Comparison of ENCODE assay signal across 10 mouse cellular contexts in the genomic region with DNA sequence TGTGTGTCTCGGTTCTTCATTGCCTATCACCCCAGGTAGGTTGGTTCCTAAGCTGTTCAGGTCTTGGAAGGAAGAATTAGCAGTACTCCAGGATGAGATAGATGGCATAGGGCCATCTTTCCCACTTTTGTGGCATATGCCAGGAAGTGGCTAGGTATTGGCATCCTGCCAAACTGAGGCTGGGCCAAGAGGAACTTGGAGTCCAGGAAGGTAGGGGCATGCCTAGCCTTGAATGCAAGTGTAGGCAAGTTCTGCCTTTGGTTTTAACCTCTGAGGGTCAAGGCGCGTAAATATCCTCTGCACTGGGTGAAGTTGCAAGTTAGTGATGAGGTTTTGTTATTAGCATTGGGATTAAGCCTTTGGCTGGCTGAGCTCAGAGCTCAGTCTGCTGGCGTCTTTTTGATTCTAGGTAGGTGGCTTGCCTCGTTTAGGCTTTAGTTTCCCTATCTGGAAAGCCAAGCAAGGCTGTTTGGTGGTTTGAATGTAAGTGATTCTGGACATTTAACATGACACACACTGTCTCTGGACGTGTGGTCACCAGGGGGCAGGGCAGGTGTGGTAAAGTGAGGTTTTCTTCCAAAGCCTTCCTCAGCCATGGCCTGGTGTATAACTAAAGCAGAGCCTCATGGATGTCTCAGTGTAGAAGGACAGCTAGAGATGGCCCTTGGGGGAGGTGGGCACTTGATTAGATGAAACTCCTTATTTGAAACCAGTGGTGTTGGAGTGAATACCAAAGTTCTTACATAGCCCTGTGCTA. TPM values are rescaled to one million over a fixed set of nuclear protein-coding genes. Genes with fewer than 3 reads are reported as not detected.
DNase-seq lines count a peak whose midpoint lies in the region; TF ChIP-seq lines count a peak whose summit lies in the region.
"Had no signal": no experiment of that assay in that cellular context is flagged by ENCODE, and none has a peak within 500 bp of the region (broad histone marks: within the 10 kb centered on the region; RNA-seq: fewer than 3 reads in every experiment).

No protein-coding gene starts in this region.

- peak; percentile 12 for TF ChIP-seq CTCF in C2C12 (IDR thresholded peaks at IDR 0.05; ENCODE audit: control insufficient read depth, insufficient read depth, insufficient read length)

- intact Hi-C loops in heart, postnatal 10 days (cut with DNase I), result loop anchor here (1.0 to 5.0 kb wide), 2 partner anchors 74 to 303 kb away; no protein-coding TSS in a partner anchor

- no peak overlapping the region for H3ac ChIP-seq in C2C12 (ENCODE audit: control insufficient read depth, insufficient read length, low read depth)

- H3K27me3 ChIP-seq in C2C12 (ENCODE audit: control insufficient read depth, insufficient read depth, insufficient read length), result no peaks in the 10 kb centered on the region
- H3K27me3 ChIP-seq: stomach, embryonic 15.5 days had no signal

- H3K79me3 ChIP-seq in C2C12 (ENCODE audit: low read depth), result no peaks in the 10 kb centered on the region

- peak; percentile 40 to 67 for DNase-seq in heart, postnatal 10 days
- no peak for DNase-seq in heart, adult 8-10 months (ENCODE audit: low spot score)
- DNase-seq in adipocyte (ENCODE audit: low spot score), result peak; percentile 37
- DNase-seq in kidney, postnatal 36 days, result peak; percentile 69 to 81
- no peak for DNase-seq in B cell, adult 2 months
- no peak for DNase-seq in layer of hippocampus, adult 11-12 months (ENCODE audit: low spot score)
- DNase-seq in spleen, adult 18-20 months, result no peak

- no peaks in the 10 kb centered on the region for H3K36me3 ChIP-seq in C2C12 (ENCODE audit: control insufficient read depth, insufficient read depth)
- H3K36me3 ChIP-seq: stomach, embryonic 15.5 days had no signal

- no peak overlapping the region for H3K4me3 ChIP-seq in C2C12 (ENCODE audit: insufficient read depth, poor library complexity, severe bottlenecking)
- H3K4me3 ChIP-seq: myocyte; stomach, embryonic 15.5 days had no signal

- H3K79me2 ChIP-seq in C2C12 (ENCODE audit: control insufficient read depth, insufficient read depth), result no peaks in the 10 kb centered on the region

TF ChIP-seq in C2C12, 6 proteins besides CTCF, POLR2A, EP300 and RAD21:
- TF ChIP-seq MYOG (IDR thresholded peaks at IDR 0.05; ENCODE audit: control insufficient read depth, extremely low read depth, insufficient read length), result no peak
- no peak for TF ChIP-seq FOSL1 (IDR thresholded peaks at IDR 0.05; ENCODE audit: insufficient read depth, low read length, poor library complexity, severe bottlenecking)
- TF ChIP-seq MAX (IDR thresholded peaks at IDR 0.05), result no peak
- TF ChIP-seq CEBPB (IDR thresholded peaks at IDR 0.05; ENCODE audit: low read depth), result no peak
- TF ChIP-seq MYOD1 (IDR thresholded peaks at IDR 0.05; ENCODE audit: control insufficient read depth, insufficient read length, low read depth), result no peak
- no peak for TF ChIP-seq USF1 (IDR thresholded peaks at IDR 0.05; ENCODE audit: low read depth)
TF ChIP-seq in C2C12: peak in this region for 0.

RNA-seq across cellular contexts. Expression of gene Arhgef3, which starts 5.8 kb away (rescaled TPM):
- 10 to 100 TPM; 32.4 to 33.5 TPM for total RNA-seq in heart, postnatal 10 days (2021)
- total RNA-seq in heart, adult 8-10 months (2022), result 10 to 100 TPM; 19.5 to 27.9 (median 23.9) TPM
- 1.1 TPM for polyA plus RNA-seq in C2C12 (2012; fragmentation: generic; extraction: Trizol)

Comparison
In these comparisons a context has a peak if more than half of its experiments do, and no peak if none do; other contexts are left out.
1. DNase-seq: peak in heart, postnatal 10 days (2 of 2), adipocyte (single experiment) and kidney, postnatal 36 days (2 of 2); none in heart, adult 8-10 months (single experiment), B cell, adult 2 months (0 of 2), layer of hippocampus, adult 11-12 months (single experiment) and spleen, adult 18-20 months (0 of 2).